10 mouse cellular contexts compared by ENCODE assay signal in the genomic region with DNA sequence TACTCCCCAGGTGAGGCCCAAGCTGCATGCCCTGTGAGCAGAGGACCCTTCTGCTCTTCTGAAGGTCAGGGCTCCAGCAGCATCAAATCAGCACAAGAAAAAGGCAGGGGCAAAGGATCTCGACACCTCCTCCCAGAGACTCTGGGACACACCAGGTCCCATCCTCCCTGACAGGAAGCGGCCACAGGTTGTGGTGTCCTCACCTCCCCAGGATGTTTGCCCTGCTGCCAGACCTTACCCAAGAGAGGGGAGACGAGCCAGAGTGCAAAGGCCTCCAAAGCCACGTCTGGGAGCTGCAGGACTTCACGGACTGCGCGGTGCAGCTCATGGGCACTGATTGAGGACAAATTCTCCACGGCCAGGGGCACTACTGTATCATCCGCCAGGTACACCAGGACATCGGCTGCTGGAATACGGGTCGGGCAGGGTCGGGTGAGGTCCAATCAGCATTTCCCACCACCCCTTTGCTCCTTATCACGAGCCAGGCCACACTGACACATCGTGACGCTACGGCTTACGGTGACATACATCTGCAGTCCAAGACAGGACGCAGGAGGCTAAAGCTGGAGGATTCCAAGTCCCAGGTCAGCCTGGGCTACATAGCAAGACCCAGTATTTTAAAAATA. TPM values are rescaled to one million over a fixed set of nuclear protein-coding genes. Genes with fewer than 3 reads are reported as not detected.
DNase-seq lines count a peak whose midpoint lies in the region; ATAC-seq and TF ChIP-seq lines count a peak whose summit lies in the region.
"Had no signal": no experiment of that assay in that cellular context is flagged by ENCODE, and none has a peak within 500 bp of the region (broad histone marks: within the 10 kb centered on the region; RNA-seq: fewer than 3 reads in every experiment).

No protein-coding gene starts in this region.

- no peak for TF ChIP-seq POLR2A in lung, adult 2 months (IDR thresholded peaks at IDR 0.05; ENCODE audit: borderline replicate concordance, extremely low read depth, low read depth, low read length)
- TF ChIP-seq POLR2A in bone marrow, adult 2 months (IDR thresholded peaks at IDR 0.05; ENCODE audit: borderline replicate concordance, control insufficient read depth, low read depth, low read length), result 0 out of 2 replicates have a peak, but pooled peaks have one; percentile 30

- H3K27ac ChIP-seq in heart, embryonic 12.5 days (ENCODE audit: poor library complexity, severe bottlenecking), result peak overlapping the region; percentile 87; the same call in 1 of the 2 replicates
- peak overlapping the region; percentile 18 for H3K27ac ChIP-seq in bone marrow, adult 2 months (ENCODE audit: control insufficient read depth, insufficient read depth, low read depth, low read length, poor library complexity)
- H3K27ac ChIP-seq in liver, embryonic 16.5 days (ENCODE audit: low read length), result peak overlapping the region; percentile 2
- H3K27ac ChIP-seq: midbrain, embryonic 12.5 days had no signal

- H3K4me1 ChIP-seq in heart, embryonic 12.5 days (replicated peaks), result peaks cover 54% of the 10 kb centered on the region
- H3K4me1 ChIP-seq in lung, adult 2 months (ENCODE audit: control insufficient read depth, insufficient read depth, low read length), result peaks cover 21% of the 10 kb centered on the region
- H3K4me1 ChIP-seq in bone marrow, adult 2 months (ENCODE audit: control insufficient read depth, insufficient read depth, low read length), result peaks cover 5% of the 10 kb centered on the region; the same call in 1 of the 2 replicates
- peaks cover 38% of the 10 kb centered on the region for H3K4me1 ChIP-seq in liver, embryonic 16.5 days (ENCODE audit: control insufficient read depth, low read depth, low read length)

- ATAC-seq in heart, embryonic 12.5 days (ENCODE audit: insufficient number of reproducible peaks, low FRiP score), result no peak
- ATAC-seq in liver, embryonic 16.5 days (ENCODE audit: low read depth), result no peak

- DNase-seq in heart, postnatal 14 days, result no peak
- no peak for DNase-seq in lung, adult 2 months
- DNase-seq in lung, postnatal 4 days, result no peak
- no peak for DNase-seq in ovary, postnatal 36 days (ENCODE audit: low spot score)
- DNase-seq in gastrocnemius, postnatal 14 days, result no peak
- DNase-seq: kidney, adult 2 months had no signal

- intact Hi-C loops in heart, postnatal 14 days (cut with DNase I), result no loop called here
- intact Hi-C loops in gastrocnemius, postnatal 14 days (cut with DNase I; ENCODE audit: low total_unique reads), result no loop called here

- no peak for TF ChIP-seq CTCF in lung, adult 2 months (IDR thresholded peaks at IDR 0.05; ENCODE audit: insufficient read depth, low read length)
- TF ChIP-seq CTCF in bone marrow, adult 2 months (IDR thresholded peaks at IDR 0.05; ENCODE audit: control insufficient read depth, insufficient read depth, low read length), result no peak

- H3K36me3 ChIP-seq in heart, embryonic 12.5 days, result peaks cover 36% of the 10 kb centered on the region
- H3K36me3 ChIP-seq in liver, embryonic 16.5 days (ENCODE audit: control insufficient read depth, insufficient read depth), result no peaks in the 10 kb centered on the region; the same call in 1 of the 2 replicates

- H3K9me3 ChIP-seq in heart, embryonic 12.5 days (replicated peaks), result no peaks in the 10 kb centered on the region
- H3K9me3 ChIP-seq in liver, embryonic 16.5 days (replicated peaks; ENCODE audit: control insufficient read depth, low read length), result no peaks in the 10 kb centered on the region
- H3K9me3 ChIP-seq: midbrain, embryonic 12.5 days had no signal

- H3K27me3 ChIP-seq in heart, embryonic 12.5 days (replicated peaks), result no peaks in the 10 kb centered on the region
- H3K27me3 ChIP-seq in liver, embryonic 16.5 days (ENCODE audit: control insufficient read depth, insufficient read depth, low read depth, low read length), result no peaks in the 10 kb centered on the region; the same call in 1 of the 2 replicates
- H3K27me3 ChIP-seq: midbrain, embryonic 12.5 days had no signal

- peak overlapping the region; percentile 28; the same call in 1 of the 2 replicates for H3K9ac ChIP-seq in heart, embryonic 12.5 days
- no peak overlapping the region for H3K9ac ChIP-seq in liver, embryonic 16.5 days (ENCODE audit: low read depth, low read length)

- H3K4me2 ChIP-seq in heart, embryonic 12.5 days, result peak overlapping the region; percentile 92; the same call in 1 of the 2 replicates
- no peak overlapping the region for H3K4me2 ChIP-seq in liver, embryonic 16.5 days (ENCODE audit: low read depth, low read length)

- no peak overlapping the region for H3K4me3 ChIP-seq in heart, embryonic 12.5 days
- peak overlapping the region; percentile 7 for H3K4me3 ChIP-seq in lung, adult 2 months (replicated peaks; ENCODE audit: extremely low read depth, low read depth, low read length)
- H3K4me3 ChIP-seq in bone marrow, adult 2 months (replicated peaks; ENCODE audit: control insufficient read depth, low read depth, low read length), result peak overlapping the region; percentile 48
- H3K4me3 ChIP-seq in liver, embryonic 16.5 days (ENCODE audit: low read depth, low read length), result no peak overlapping the region

- WGBS in heart, embryonic 12.5 days, result 65% methylated on average over 19 of the region's 19 CpGs
- 63% methylated on average over 19 of the region's 19 CpGs for WGBS in lung, adult 2 months
- WGBS in bone marrow, adult 2 months, result 52% methylated on average over 19 of the region's 19 CpGs
- WGBS in liver, embryonic 16.5 days (ENCODE audit: insufficient replicate concordance), result 44% methylated on average over 19 of the region's 19 CpGs

RNA-seq across cellular contexts. Expression of gene Frmd8, which starts 2.0 kb away (rescaled TPM):
- polyA plus RNA-seq in heart, embryonic 12.5 days (2016; fragmentation: Nextera tagmentation; extraction: Ambion mirVana), result 33.7 and 34.2 TPM in 2 replicates
- total RNA-seq in heart, postnatal 14 days (2021), result 10 to 100 TPM; 15.6 to 15.8 TPM
- 32.1 and 37.8 TPM in 2 replicates for polyA plus RNA-seq in lung, adult 2 months (2012; rRNA removed)
- polyA plus RNA-seq in bone marrow, adult 2 months (2011; ENCODE audit: insufficient read depth, insufficient read length, low replicate concordance, missing spikeins), result 14.3 and 18.1 TPM in 2 replicates
- 13.9 and 14.0 TPM in 2 replicates for polyA plus RNA-seq in liver, embryonic 16.5 days (2015; fragmentation: Nextera tagmentation; extraction: Ambion mirVana)
- 1 to 10 TPM; 7.1 to 7.7 TPM for total RNA-seq in gastrocnemius, postnatal 14 days (2021)

RNA-seq across cellular contexts. Expression of gene Slc25a45, which starts 4.6 kb away (rescaled TPM):
- 3.5 and 3.9 TPM in 2 replicates for polyA plus RNA-seq in heart, embryonic 12.5 days (2016; fragmentation: Nextera tagmentation; extraction: Ambion mirVana)
- 1 to 10 TPM; 3.3 to 4.5 TPM for total RNA-seq in heart, postnatal 14 days (2021)
- 24.5 and 26.0 TPM in 2 replicates for polyA plus RNA-seq in lung, adult 2 months (2012; rRNA removed)
- polyA plus RNA-seq in bone marrow, adult 2 months (2011; ENCODE audit: insufficient read depth, insufficient read length, low replicate concordance, missing spikeins), result 11.6 and 24.6 TPM in 2 replicates
- polyA plus RNA-seq in liver, embryonic 16.5 days (2015; fragmentation: Nextera tagmentation; extraction: Ambion mirVana), result 6.3 and 6.9 TPM in 2 replicates
- 1 to 10 TPM; 2.1 to 2.3 TPM for total RNA-seq in gastrocnemius, postnatal 14 days (2021)

RNA-seq across cellular contexts. Expression of gene Tigd3, which starts 20.9 kb away (rescaled TPM):
- polyA plus RNA-seq in heart, embryonic 12.5 days (2016; fragmentation: Nextera tagmentation; extraction: Ambion mirVana), result 1.5 and 1.9 TPM in 2 replicates
- under 1 TPM; 0.79 to 0.93 TPM for total RNA-seq in heart, postnatal 14 days (2021)
- 1.1 and 1.2 TPM in 2 replicates for polyA plus RNA-seq in lung, adult 2 months (2012; rRNA removed)
- polyA plus RNA-seq in bone marrow, adult 2 months (2011; ENCODE audit: insufficient read depth, insufficient read length, low replicate concordance, missing spikeins), result 4.4 and 6.4 TPM in 2 replicates
- 2.3 and 2.6 TPM in 2 replicates for polyA plus RNA-seq in liver, embryonic 16.5 days (2015; fragmentation: Nextera tagmentation; extraction: Ambion mirVana)
- total RNA-seq in gastrocnemius, postnatal 14 days (2021), result under 1 TPM; 0.42 to 0.66 TPM

RNA-seq across cellular contexts. Expression of gene Dpf2, which starts 39.8 kb away (rescaled TPM):
- polyA plus RNA-seq in heart, embryonic 12.5 days (2016; fragmentation: Nextera tagmentation; extraction: Ambion mirVana), result 111 and 118 TPM in 2 replicates
- total RNA-seq in heart, postnatal 14 days (2021), result 100 to 1,000 TPM; 101 TPM
- polyA plus RNA-seq in lung, adult 2 months (2012; rRNA removed), result 87.1 and 103 TPM in 2 replicates
- 31.1 and 60.8 TPM in 2 replicates for polyA plus RNA-seq in bone marrow, adult 2 months (2011; ENCODE audit: insufficient read depth, insufficient read length, low replicate concordance, missing spikeins)
- polyA plus RNA-seq in liver, embryonic 16.5 days (2015; fragmentation: Nextera tagmentation; extraction: Ambion mirVana), result 48.4 and 52.8 TPM in 2 replicates
- total RNA-seq in gastrocnemius, postnatal 14 days (2021), result 10 to 100 TPM; 71.9 to 78.2 TPM

RNA-seq across cellular contexts. Expression of gene Cdc42ep2, which starts 51.6 kb away (rescaled TPM):
- polyA plus RNA-seq in heart, embryonic 12.5 days (2016; fragmentation: Nextera tagmentation; extraction: Ambion mirVana), result 6.5 and 7.3 TPM in 2 replicates
- 10 to 100 TPM in 1 of 2 experiments, 1 to 10 TPM in 1; 9.9 to 12.0 TPM for total RNA-seq in heart, postnatal 14 days (2021)
- polyA plus RNA-seq in lung, adult 2 months (2012; rRNA removed), result 22.2 and 24.1 TPM in 2 replicates
- 2.3 and 5.3 TPM in 2 replicates for polyA plus RNA-seq in bone marrow, adult 2 months (2011; ENCODE audit: insufficient read depth, insufficient read length, low replicate concordance, missing spikeins)
- 2.9 and 3.6 TPM in 2 replicates for polyA plus RNA-seq in liver, embryonic 16.5 days (2015; fragmentation: Nextera tagmentation; extraction: Ambion mirVana)
- total RNA-seq in gastrocnemius, postnatal 14 days (2021), result 10 to 100 TPM; 14.4 to 18.3 TPM

Comparison
In these comparisons a context has a peak if more than half of its experiments do, and no peak if none do; other contexts are left out.
1. H3K27ac ChIP-seq: peak in every context shown above with its lines; median percentile 87 in heart, embryonic 12.5 days; 18 in bone marrow, adult 2 months; 2 in liver, embryonic 16.5 days.
2. H3K4me3 ChIP-seq: peak in lung, adult 2 months (single experiment) and bone marrow, adult 2 months (single experiment); none in heart, embryonic 12.5 days (single experiment) and liver, embryonic 16.5 days (single experiment).